Mouse (Mus musculus) C2C12 (cell line): Measurements from ENCODE around the gene Kcns3. TPM values are rescaled to one million over a fixed set of nuclear protein-coding genes. Genes with fewer than 3 reads are reported as not detected.

ENCODE experiments used
- H3K27me3 ChIP-seq: one replicate; pipeline ENCODE4 v1.6.1; 2011; ENCODE audit not compliant: control insufficient read depth, insufficient read depth, insufficient read length
- H3K36me3 ChIP-seq: one replicate; pipeline ENCODE4 v1.6.1; 2011; ENCODE audit not compliant: control insufficient read depth, insufficient read depth
- H3K4me3 ChIP-seq: one replicate; pipeline ENCODE4 v1.5.1; 2011; ENCODE audit warnings: mild to moderate bottlenecking, control low read depth; ENCODE audit not compliant: poor library complexity, insufficient read depth, severe bottlenecking
- H3K79me2 ChIP-seq: one replicate; pipeline ENCODE4 v1.6.1; 2011; ENCODE audit not compliant: control insufficient read depth, insufficient read depth
- H3K79me3 ChIP-seq: one replicate; pipeline ENCODE4 v1.6.1; 2011; ENCODE audit warnings: low read depth, control low read depth
- H3ac ChIP-seq: one replicate; pipeline ENCODE3; 2011; ENCODE audit warnings: low read depth; ENCODE audit not compliant: control insufficient read depth, insufficient read length
- CEBPB ChIP-seq: IDR thresholded peaks from one replicate; pipeline ENCODE4 v1.6.1; 2011; ENCODE audit warnings: low read depth, mild to moderate bottlenecking, control low read depth, moderate library complexity
- CTCF ChIP-seq: IDR thresholded peaks from one replicate; pipeline ENCODE4 v1.5.1; 2011; ENCODE audit not compliant: control insufficient read depth, insufficient read depth, insufficient read length
- FOSL1 ChIP-seq: IDR thresholded peaks from one replicate; pipeline ENCODE4 v1.8.0; 2011; ENCODE audit warnings: mild to moderate bottlenecking, low read length; ENCODE audit not compliant: poor library complexity, insufficient read depth, severe bottlenecking
- MAX ChIP-seq: IDR thresholded peaks from one replicate; pipeline ENCODE4 v1.6.1; 2011; ENCODE audit warnings: mild to moderate bottlenecking, control low read depth
- MYOD1 ChIP-seq: IDR thresholded peaks from one replicate; pipeline ENCODE4 v1.6.1; 2011; ENCODE audit warnings: low read depth; ENCODE audit not compliant: control insufficient read depth, insufficient read length
- MYOG ChIP-seq: IDR thresholded peaks from one replicate; pipeline ENCODE4 v1.6.1; 2011; ENCODE audit not compliant: control insufficient read depth, insufficient read length; ENCODE audit errors: extremely low read depth
- USF1 ChIP-seq: IDR thresholded peaks from one replicate; pipeline ENCODE4 v1.6.1; 2011; ENCODE audit warnings: low read depth, mild to moderate bottlenecking, control low read depth, moderate library complexity
- polyA plus RNA-seq: library from polyadenylated mRNA; unstranded; fragments of >200 nt; fragmentation: generic; extraction: Trizol; gene quantifications from one replicate; pipeline ENCODE4 v1.2.1, GENCODE M21; 2012; ENCODE audit warnings: missing spikeins

The Kcns3 gene
- polyA plus RNA-seq, 1 experiment: not detected

GRCm38 (mm10) chr12:11150192-11150935 lies 492 bp downstream of the Kcns3 start:
- Histone ChIP-seq H3K27me3 (no peaks in the 10 kb centered on the region), H3ac (no peak overlapping the region), H3K79me3 (no peaks in the 10 kb centered on the region), H3K4me3 (no peak overlapping the region), H3K79me2 (no peaks in the 10 kb centered on the region), H3K36me3 (no peaks in the 10 kb centered on the region)
- no peak for TF ChIP-seq USF1
- TF ChIP-seq MYOG: no peak
- TF ChIP-seq FOSL1: no peak
- TF ChIP-seq CEBPB: no peak

DNA sequence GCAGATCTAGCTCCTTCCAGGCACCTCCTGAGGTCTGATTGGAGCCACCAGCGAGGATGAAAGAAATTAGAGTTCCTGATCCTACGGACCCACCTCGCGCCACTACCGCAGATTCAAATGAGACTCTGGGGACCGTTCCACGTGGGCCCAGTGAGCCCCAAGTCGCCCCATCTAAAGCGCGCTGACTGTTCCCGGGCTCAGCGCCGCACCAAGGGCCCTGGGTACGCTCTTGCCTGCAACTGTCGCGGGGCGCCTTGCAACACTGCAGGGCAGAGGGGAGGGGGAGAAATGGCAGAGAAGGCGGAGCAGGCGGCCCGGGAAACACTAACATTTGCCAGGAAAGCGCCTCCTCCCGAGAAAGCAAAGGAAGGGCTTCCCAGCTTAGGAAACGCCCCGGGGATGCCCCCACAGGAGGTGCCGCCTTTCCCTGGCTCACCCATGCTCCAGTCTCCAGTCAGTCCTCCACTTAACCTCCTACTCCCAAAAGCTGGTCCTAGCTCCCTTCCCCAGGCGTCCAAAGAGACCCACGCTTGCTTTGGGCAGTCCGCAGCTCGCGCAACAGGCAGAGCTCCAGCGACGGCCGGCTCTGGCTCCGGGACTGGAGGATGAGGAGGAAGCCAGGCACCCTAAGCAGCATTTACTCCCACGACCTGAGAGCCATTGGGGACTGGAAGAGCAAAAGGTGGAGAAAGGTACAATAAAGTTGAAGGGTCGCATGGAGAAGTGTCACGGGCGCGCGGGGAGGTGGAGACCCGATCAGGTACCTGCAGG lies 1.2 kb downstream of the Kcns3 start:
- Histone ChIP-seq H3K36me3 (no peaks in the 10 kb centered on the region), H3K4me3 (no peak overlapping the region), H3K79me3 (no peaks in the 10 kb centered on the region), H3K79me2 (no peaks in the 10 kb centered on the region), H3K27me3 (no peaks in the 10 kb centered on the region), H3ac (no peak overlapping the region)
- TF ChIP-seq USF1 (no peak), MYOD1 (no peak), FOSL1 (no peak)

DNA sequence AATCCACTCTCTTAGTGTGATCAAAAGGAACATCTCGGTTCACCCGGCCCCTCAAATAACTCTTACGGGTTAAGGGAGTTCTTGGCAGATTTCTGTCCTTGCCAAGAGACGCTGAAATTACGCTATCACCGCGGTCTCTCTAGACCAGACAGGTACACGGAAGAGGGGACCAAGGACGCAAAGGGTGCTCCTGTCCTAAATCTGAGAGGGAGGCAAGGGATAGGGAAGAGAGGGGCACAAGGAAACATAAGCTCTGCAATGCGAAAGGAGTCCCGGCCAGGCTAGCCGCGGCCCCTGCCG lies 1.8 kb downstream of the Kcns3 start:
- TF ChIP-seq MAX: no peak
- no peak for TF ChIP-seq CTCF
- no peak for TF ChIP-seq FOSL1
- no peak for TF ChIP-seq CEBPB
- TF ChIP-seq MYOD1: no peak
- TF ChIP-seq MYOG: no peak
- TF ChIP-seq USF1: no peak
- H3K79me3 ChIP-seq: no peaks in the 10 kb centered on the region
- H3K36me3 ChIP-seq: no peaks in the 10 kb centered on the region
- H3ac ChIP-seq: no peak overlapping the region
- H3K79me2 ChIP-seq: no peaks in the 10 kb centered on the region
- no peaks in the 10 kb centered on the region for H3K27me3 ChIP-seq
- no peak overlapping the region for H3K4me3 ChIP-seq

DNA sequence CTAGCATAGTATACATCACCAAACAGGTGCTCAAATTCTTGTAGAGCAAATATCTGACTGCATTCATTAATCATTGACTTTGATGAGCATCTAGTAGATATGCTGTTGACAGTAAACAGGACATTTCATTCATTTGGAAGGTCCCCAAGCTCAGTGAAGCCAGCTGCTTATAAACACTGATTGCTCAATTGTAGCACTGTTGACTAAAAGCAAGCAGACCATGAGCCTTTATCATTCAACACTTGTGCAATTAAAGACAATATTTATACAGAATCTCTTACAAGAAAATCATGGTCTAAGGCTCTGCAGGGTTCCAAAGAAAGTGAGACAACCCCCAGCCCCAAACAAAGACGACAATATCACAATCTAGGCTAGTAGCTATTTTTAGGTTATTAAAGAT lies 6.0 kb downstream of the Kcns3 start:
- Histone ChIP-seq H3K27me3 (no peaks in the 10 kb centered on the region), H3ac (no peak overlapping the region), H3K79me2 (no peaks in the 10 kb centered on the region), H3K36me3 (no peaks in the 10 kb centered on the region), H3K4me3 (no peak overlapping the region), H3K79me3 (no peaks in the 10 kb centered on the region)
- TF ChIP-seq MYOD1: no peak
- TF ChIP-seq USF1: no peak
- no peak for TF ChIP-seq FOSL1
- no peak for TF ChIP-seq CEBPB
- TF ChIP-seq MYOG: no peak
- no peak for TF ChIP-seq CTCF

GRCm38 (mm10) chr12:11132418-11132817 lies 18.4 kb downstream of the Kcns3 start:
- Histone ChIP-seq H3K27me3 (no peaks in the 10 kb centered on the region), H3K79me3 (no peaks in the 10 kb centered on the region), H3K36me3 (no peaks in the 10 kb centered on the region), H3K79me2 (no peaks in the 10 kb centered on the region), H3K4me3 (no peak overlapping the region), H3ac (no peak overlapping the region)
- no peak for TF ChIP-seq FOSL1
- TF ChIP-seq USF1: no peak
- no peak for TF ChIP-seq CTCF
- TF ChIP-seq CEBPB: no peak
- TF ChIP-seq MAX: no peak
- no peak for TF ChIP-seq MYOD1
- no peak for TF ChIP-seq MYOG

DNA sequence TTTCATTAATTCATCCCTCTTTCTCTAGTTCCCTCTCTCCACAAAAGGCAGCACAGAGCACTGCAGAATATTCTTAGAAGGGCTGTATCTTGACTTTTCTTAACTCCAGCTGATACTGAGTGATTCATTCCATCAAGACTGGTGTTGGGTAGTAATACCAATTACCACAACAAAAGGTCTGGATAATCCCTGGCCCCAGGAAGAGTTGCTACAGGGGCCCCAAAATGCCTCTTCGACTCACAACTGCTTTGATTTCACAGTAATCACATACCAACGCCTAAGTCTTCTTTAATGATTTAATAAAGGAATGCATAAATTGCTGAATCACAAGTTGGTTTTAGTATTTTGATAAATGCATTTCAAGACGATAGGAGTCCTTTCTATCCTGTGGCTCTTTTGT lies 21.7 kb downstream of the Kcns3 start:
- Histone ChIP-seq H3K4me3 (no peak overlapping the region), H3ac (no peak overlapping the region), H3K36me3 (no peaks in the 10 kb centered on the region), H3K27me3 (no peaks in the 10 kb centered on the region), H3K79me2 (no peaks in the 10 kb centered on the region), H3K79me3 (no peaks in the 10 kb centered on the region)
- no peak for TF ChIP-seq USF1
- TF ChIP-seq MYOD1: no peak
- no peak for TF ChIP-seq MAX
- no peak for TF ChIP-seq CTCF
- no peak for TF ChIP-seq CEBPB
- no peak for TF ChIP-seq MYOG
- no peak for TF ChIP-seq FOSL1
